Mouse (Mus musculus) midbrain, embryonic 13.5 days (tissue): ENCODE data around the gene Rexo2. TPM values are rescaled to one million over a fixed set of nuclear protein-coding genes. Genes with fewer than 3 reads are reported as not detected.
A peak's percentile ranks its signal among the peaks of the same experiment; 100 is the strongest.
"Not testable (repeated sequence)": the region's sequence is repeated elsewhere in the genome, so short reads cannot be mapped to it uniquely, and the experiment has no call there.

Experiments used
- ATAC-seq: fragments of 200-750 bp; cut with Nextera tagmentation; 2 replicates; pipeline ENCODE4 v1.8.0; 2017; ENCODE audit warnings: mild to moderate bottlenecking, moderate TSS enrichment, moderate library complexity
- H3K27ac ChIP-seq: fragments of 300-500 bp; sonication (generic); 2 replicates; pipeline ENCODE4 v1.5.1; 2015; ENCODE audit warnings: inconsistent platforms, mild to moderate bottlenecking, moderate library complexity
- H3K27me3 ChIP-seq: fragments of 300-500 bp; sonication (generic); 2 replicates; pipeline ENCODE4 v1.6.1; 2015; ENCODE audit warnings: mild to moderate bottlenecking, inconsistent platforms
- H3K36me3 ChIP-seq: fragments of 300-500 bp; sonication (generic); 2 replicates; pipeline ENCODE4 v1.6.1; 2015; ENCODE audit warnings: mild to moderate bottlenecking, inconsistent platforms
- H3K4me1 ChIP-seq: fragments of 300-500 bp; sonication (generic); replicated peaks from 2 replicates; pipeline ENCODE4 v1.6.1; 2015; ENCODE audit warnings: inconsistent platforms
- H3K4me2 ChIP-seq: fragments of 300-500 bp; sonication (generic); replicated peaks from 2 replicates; pipeline ENCODE4 v1.6.1; 2015; ENCODE audit warnings: moderate library complexity, mild to moderate bottlenecking, inconsistent platforms
- H3K4me3 ChIP-seq: fragments of 300-500 bp; sonication (generic); replicated peaks from 2 replicates; pipeline ENCODE4 v1.5.1; 2015; ENCODE audit warnings: mild to moderate bottlenecking, inconsistent platforms
- H3K9ac ChIP-seq: fragments of 300-500 bp; sonication (generic); replicated peaks from 2 replicates; pipeline ENCODE4 v1.6.1; 2015; ENCODE audit warnings: mild to moderate bottlenecking, inconsistent platforms
- H3K9me3 ChIP-seq: fragments of 300-500 bp; sonication (generic); 2 replicates; pipeline ENCODE4 v1.6.1; 2016; ENCODE audit warnings: mild to moderate bottlenecking, inconsistent platforms
- WGBS: fragments of 180-500 bp; shearing (Covaris S2); methylation state at CpG from one replicate; pipeline ENCODE4 v1.1.7; 2015; 5-methylcytosine and 5-hydroxymethylcytosine counted together
- polyA plus RNA-seq: library from polyadenylated mRNA; unstranded; fragments of >200 nt; fragmentation: Nextera tagmentation; extraction: Ambion mirVana; gene quantifications from 2 replicates; pipeline ENCODE4 v1.2.1, GENCODE M21; 2015

The Rexo2 gene
- polyA plus RNA-seq, 1 experiment from 2014 or later, result 77.5 TPM

- Histone ChIP-seq H3K4me3 (peak overlapping the region; percentile 68), H3K27me3 (0 out of 2 replicates have a peak, but pooled peaks cover 13% of the 10 kb centered on the region), H3K4me2 (peak overlapping the region; percentile 78), H3K36me3 (peaks cover 24% of the 10 kb centered on the region), H3K9ac (peak overlapping the region; percentile 90), H3K9me3 (no peaks in the 10 kb centered on the region), H3K4me1 (peaks cover 19% of the 10 kb centered on the region), H3K27ac (peak overlapping the region; percentile 94)
- peak; percentile 83 for ATAC-seq
- WGBS, result 2% methylated on average over 34 of the region's 34 CpGs
Observed at GRCm38 (mm10) chr9:48495548-48495932, 15.1 kb upstream of the Rexo2 start.

- Histone ChIP-seq H3K4me1 (peaks cover 19% of the 10 kb centered on the region), H3K27ac (peak within 1 kb of the TSS; percentile 94), H3K27me3 (0 out of 2 replicates have a peak, but pooled peaks cover 13% of the 10 kb centered on the region), H3K4me3 (peak within 1 kb of the TSS; percentile 68), H3K4me2 (peak within 1 kb of the TSS; percentile 78), H3K36me3 (peaks cover 28% of the 10 kb centered on the region), H3K9ac (peak within 1 kb of the TSS; percentile 90), H3K9me3 (no peaks in the 10 kb centered on the region)
- under 1% methylated on average over 72 of the region's 72 CpGs for WGBS
- ATAC-seq, result peak; percentile 100
Observed at GRCm38 (mm10) chr9:48494817-48495547, 14.6 kb upstream of the Rexo2 start, which contains the start of the genes Rbm7 and Gm5617. TSS of gene Rbm7 (minus strand) at chr9:48495299. TSS of gene Gm5617 (plus strand) at chr9:48495442.

- peaks cover 13% of the 10 kb centered on the region for H3K4me1 ChIP-seq
- no peak for ATAC-seq
- H3K36me3 ChIP-seq, result peaks cover 7% of the 10 kb centered on the region
- peaks cover 6% of the 10 kb centered on the region for H3K27me3 ChIP-seq
- peak overlapping the region; percentile 95 for H3K4me2 ChIP-seq
- WGBS, result 37% methylated on average over 20 of the region's 20 CpGs
- H3K9ac ChIP-seq, result peak overlapping the region; percentile 46; the same call in 1 of the 2 replicates
- H3K27ac ChIP-seq, result no peak overlapping the region
- peak overlapping the region; percentile 91 for H3K4me3 ChIP-seq
- no peaks in the 10 kb centered on the region for H3K9me3 ChIP-seq
Observed at GRCm38 (mm10) chr9:48481214-48482134, 1.1 kb upstream of the Rexo2 start.

- H3K27me3 ChIP-seq, result peaks cover 6% of the 10 kb centered on the region
- no peak for ATAC-seq
- peaks cover 13% of the 10 kb centered on the region for H3K4me1 ChIP-seq
- 6% methylated on average over 25 of the region's 25 CpGs for WGBS
- peak overlapping the region; percentile 95 for H3K4me2 ChIP-seq
- H3K9ac ChIP-seq, result peak overlapping the region; percentile 86
- H3K4me3 ChIP-seq, result peak overlapping the region; percentile 91
- H3K27ac ChIP-seq, result no peak overlapping the region
- H3K9me3 ChIP-seq, result no peaks in the 10 kb centered on the region
- H3K36me3 ChIP-seq, result peaks cover 4% of the 10 kb centered on the region
Observed at GRCm38 (mm10) chr9:48479838-48480410, 499 bp downstream of the Rexo2 start.

GRCm38 (mm10) chr9:48478808-48479207, 1.6 kb downstream of the Rexo2 start:
- 95% methylated on average over 4 of the region's 4 CpGs for WGBS
- no peaks in the 10 kb centered on the region for H3K9me3 ChIP-seq
- H3K27me3 ChIP-seq, result peaks cover 6% of the 10 kb centered on the region
- H3K9ac ChIP-seq, result no peak overlapping the region
- peaks cover 13% of the 10 kb centered on the region for H3K4me1 ChIP-seq
- no peak for ATAC-seq
- peaks cover 8% of the 10 kb centered on the region; the same call in 1 of the 2 replicates for H3K36me3 ChIP-seq
- H3K4me2 ChIP-seq, result no peak overlapping the region
- no peak overlapping the region for H3K27ac ChIP-seq
- no peak overlapping the region for H3K4me3 ChIP-seq

- Histone ChIP-seq H3K4me3 (no peak overlapping the region), H3K4me2 (no peak overlapping the region), H3K27ac (no peak overlapping the region), H3K4me1 (peaks cover 13% of the 10 kb centered on the region), H3K27me3 (peaks cover 3% of the 10 kb centered on the region; the same call in 1 of the 2 replicates), H3K36me3 (peaks cover 11% of the 10 kb centered on the region; the same call in 1 of the 2 replicates), H3K9ac (no peak overlapping the region), H3K9me3 (no peaks in the 10 kb centered on the region)
- WGBS, result 90% methylated on average over 10 of the region's 10 CpGs
- ATAC-seq, result no peak
Observed at GRCm38 (mm10) chr9:48476236-48477165, 3.9 kb downstream of the Rexo2 start.

GRCm38 (mm10) chr9:48474367-48474766, 6.1 kb downstream of the Rexo2 start:
- H3K27me3 ChIP-seq, result no peaks in the 10 kb centered on the region
- no peak overlapping the region for H3K4me2 ChIP-seq
- H3K36me3 ChIP-seq, result peaks cover 14% of the 10 kb centered on the region
- H3K9ac ChIP-seq, result no peak overlapping the region
- H3K4me1 ChIP-seq, result peaks cover under 1% of the 10 kb centered on the region
- 93% methylated on average over 9 of the region's 9 CpGs for WGBS
- no peaks in the 10 kb centered on the region for H3K9me3 ChIP-seq
- ATAC-seq, result no peak
- no peak overlapping the region for H3K27ac ChIP-seq
- H3K4me3 ChIP-seq, result no peak overlapping the region

GRCm38 (mm10) chr9:48473131-48473530, 7.3 kb downstream of the Rexo2 start:
- H3K4me3 ChIP-seq, result no peak overlapping the region
- no peaks in the 10 kb centered on the region for H3K4me1 ChIP-seq
- H3K36me3 ChIP-seq, result peaks cover 14% of the 10 kb centered on the region
- ATAC-seq, result no peak
- H3K27ac ChIP-seq, result no peak overlapping the region
- WGBS, result 94% methylated on average over 12 of the region's 12 CpGs
- H3K4me2 ChIP-seq, result no peak overlapping the region
- H3K27me3 ChIP-seq, result no peaks in the 10 kb centered on the region
- H3K9ac ChIP-seq, result no peak overlapping the region
- no peaks in the 10 kb centered on the region for H3K9me3 ChIP-seq

GRCm38 (mm10) chr9:48472441-48473025, 7.9 kb downstream of the Rexo2 start:
- no peak for ATAC-seq
- no peak overlapping the region for H3K4me2 ChIP-seq
- 77% methylated on average over 15 of the region's 15 CpGs for WGBS

GRCm38 (mm10) chr9:48467471-48467870, 13.0 kb downstream of the Rexo2 start:
- H3K4me3 ChIP-seq, H3K36me3 ChIP-seq, H3K27me3 ChIP-seq, H3K9me3 ChIP-seq, H3K4me1 ChIP-seq, H3K27ac ChIP-seq, ATAC-seq, H3K9ac ChIP-seq, H3K4me2 ChIP-seq: not testable (repeated sequence)
- 97% methylated on average over 5 of the region's 5 CpGs for WGBS

More at GRCm38 (mm10) chr9:48472441-48473025, 7.9 kb downstream of the Rexo2 start:
- Histone ChIP-seq H3K4me1 (no peaks in the 10 kb centered on the region), H3K36me3 (peaks cover 17% of the 10 kb centered on the region), H3K27ac (no peak overlapping the region), H3K9me3 (no peaks in the 10 kb centered on the region), H3K9ac (no peak overlapping the region), H3K4me3 (no peak overlapping the region), H3K27me3 (no peaks in the 10 kb centered on the region)
